Mouse (Mus musculus) G1E (cell line): ENCODE results near the gene Chchd4.

Source experiments
- CTCF ChIP-seq: IDR thresholded peaks from 2 replicates; pipeline ENCODE4 v1.5.1; 2012; ENCODE audit warnings: low read depth, low read length, inconsistent platforms, mixed read lengths
- GATA2 ChIP-seq: IDR thresholded peaks from 2 replicates; pipeline ENCODE4 v1.6.1; 2012; ENCODE audit warnings: low read depth, low read length, inconsistent platforms, borderline replicate concordance
- POLR2AphosphoS5 ChIP-seq: IDR thresholded peaks from 2 replicates; pipeline ENCODE4 v1.6.1; 2012; ENCODE audit warnings: low read depth, low read length, inconsistent platforms; ENCODE audit not compliant: insufficient replicate concordance
- TAL1 ChIP-seq: conservative IDR thresholded peaks from 2 replicates; pipeline ENCODE4 v1.6.1; 2012; ENCODE audit warnings: low read depth, low read length, inconsistent platforms, mixed read lengths

GRCm38 (mm10) chr6:91506036-91506435 lies 32.7 kb upstream of the Chchd4 start:
- no peak for TF ChIP-seq POLR2AphosphoS5
- no peak for TF ChIP-seq CTCF
- TF ChIP-seq GATA2 = no peak
- no peak for TF ChIP-seq TAL1
